Mouse (Mus musculus) lung, postnatal 36 days (tissue): ENCODE data around the gene Tulp2.
A peak's percentile ranks its signal among the peaks of the same experiment; 100 is the strongest.

Experiments used
- DNase-seq: peaks from one replicate; pipeline ENCODE4 v3.0.0; 2022; ENCODE audit warnings: mixed read lengths

Gene Tulp2

DNA sequence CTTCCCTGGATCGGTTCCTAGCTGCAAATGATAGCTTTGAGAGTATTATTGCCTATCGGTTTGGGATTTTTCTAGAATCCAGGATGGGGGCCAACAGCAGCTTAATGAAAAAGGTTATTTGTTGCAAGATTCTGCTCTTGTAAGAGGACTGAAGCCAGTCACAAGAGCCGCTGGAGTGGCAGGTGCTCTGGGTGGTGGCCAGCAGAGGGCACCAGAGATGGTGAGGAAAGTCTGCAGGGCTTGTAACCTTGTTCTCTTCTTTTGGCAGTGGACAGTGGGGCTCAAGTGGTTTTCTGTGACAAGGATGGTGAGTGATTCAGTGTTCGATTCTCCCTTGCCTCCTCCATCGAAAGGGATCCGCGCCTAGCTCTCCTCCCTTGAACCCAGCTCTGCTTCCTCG, 74.1 kb downstream of the Tulp2 start:
- DNase-seq, result peak; percentile 91

DNA sequence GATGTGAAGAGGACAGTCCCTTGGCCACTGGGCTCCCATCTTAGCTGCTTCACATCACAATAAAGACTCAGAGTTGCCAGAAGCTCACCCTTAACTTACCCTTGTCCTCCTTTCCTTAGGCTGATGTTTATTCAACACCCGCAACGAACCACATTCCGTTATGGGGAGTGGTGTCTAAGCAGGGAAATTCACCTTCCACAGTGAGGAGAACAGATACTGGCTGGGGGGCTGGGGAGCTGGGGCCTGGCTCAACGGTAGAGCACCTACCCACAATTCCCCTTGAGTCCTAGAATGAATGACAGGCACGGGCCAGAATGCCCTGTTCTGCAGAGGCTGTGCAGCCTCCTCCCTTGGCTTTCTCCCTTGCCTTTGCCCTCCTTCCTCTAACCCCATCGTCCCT, 77.2 kb downstream of the Tulp2 start:
- DNase-seq, result peak; percentile 52

DNA sequence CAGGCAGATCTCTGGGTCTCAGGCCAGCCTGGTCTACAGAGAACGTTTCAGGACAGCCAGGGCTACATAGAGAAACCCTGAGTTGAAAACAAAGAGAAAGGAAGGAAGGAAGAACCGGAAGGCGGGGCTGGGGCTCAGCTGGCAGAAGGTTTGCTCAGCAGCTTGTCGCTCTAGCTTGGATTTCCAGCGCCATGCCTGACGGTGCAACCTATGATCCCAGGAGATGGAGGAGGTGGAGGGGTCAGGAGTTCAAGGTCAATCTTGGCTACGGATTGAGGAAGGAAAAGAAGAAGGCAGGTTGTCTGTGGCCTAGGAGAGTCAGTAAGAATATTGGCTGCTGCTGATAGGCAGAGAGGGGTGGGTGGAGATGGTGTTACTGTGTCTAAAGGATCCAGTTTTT, 78.6 kb downstream of the Tulp2 start:
- no peak for DNase-seq

DNA sequence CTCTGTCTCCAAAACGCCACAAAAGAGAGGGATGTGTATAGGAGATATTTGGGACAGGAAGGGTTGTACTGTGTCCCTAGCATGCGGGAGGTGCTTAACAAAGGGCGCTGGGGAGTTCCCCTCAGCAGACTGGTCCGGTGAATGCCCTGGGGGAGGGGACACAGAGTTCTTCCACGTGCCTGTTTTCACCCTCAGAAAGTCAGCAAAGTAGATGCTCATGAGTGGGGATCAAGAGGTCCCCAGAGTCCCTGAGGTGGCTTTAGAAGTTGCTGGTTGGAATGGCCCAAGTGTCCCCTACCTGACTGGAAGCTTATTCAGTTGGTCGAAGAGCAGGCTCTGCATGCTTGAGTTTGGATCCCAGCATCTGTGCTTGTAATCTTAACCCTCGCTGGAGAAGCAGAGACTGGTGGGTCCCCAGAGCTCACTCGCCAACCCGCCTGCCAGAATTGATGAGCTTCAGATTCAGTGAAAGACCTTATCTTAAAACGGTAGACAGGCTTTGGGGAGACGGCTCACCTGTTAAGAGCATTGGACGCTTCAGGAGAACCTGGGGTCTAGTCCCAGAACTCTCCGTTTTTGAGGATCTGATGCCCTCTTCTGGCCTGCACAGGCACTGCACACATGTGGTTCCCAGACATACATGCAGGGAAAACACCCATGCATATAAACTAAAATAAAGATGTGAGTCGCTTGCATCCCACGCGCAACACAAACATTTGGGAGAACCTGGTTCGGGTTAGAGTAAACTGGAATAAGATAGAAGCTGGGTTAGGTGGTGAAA, 79.4 kb downstream of the Tulp2 start:
- peak; percentile 91 for DNase-seq

DNA sequence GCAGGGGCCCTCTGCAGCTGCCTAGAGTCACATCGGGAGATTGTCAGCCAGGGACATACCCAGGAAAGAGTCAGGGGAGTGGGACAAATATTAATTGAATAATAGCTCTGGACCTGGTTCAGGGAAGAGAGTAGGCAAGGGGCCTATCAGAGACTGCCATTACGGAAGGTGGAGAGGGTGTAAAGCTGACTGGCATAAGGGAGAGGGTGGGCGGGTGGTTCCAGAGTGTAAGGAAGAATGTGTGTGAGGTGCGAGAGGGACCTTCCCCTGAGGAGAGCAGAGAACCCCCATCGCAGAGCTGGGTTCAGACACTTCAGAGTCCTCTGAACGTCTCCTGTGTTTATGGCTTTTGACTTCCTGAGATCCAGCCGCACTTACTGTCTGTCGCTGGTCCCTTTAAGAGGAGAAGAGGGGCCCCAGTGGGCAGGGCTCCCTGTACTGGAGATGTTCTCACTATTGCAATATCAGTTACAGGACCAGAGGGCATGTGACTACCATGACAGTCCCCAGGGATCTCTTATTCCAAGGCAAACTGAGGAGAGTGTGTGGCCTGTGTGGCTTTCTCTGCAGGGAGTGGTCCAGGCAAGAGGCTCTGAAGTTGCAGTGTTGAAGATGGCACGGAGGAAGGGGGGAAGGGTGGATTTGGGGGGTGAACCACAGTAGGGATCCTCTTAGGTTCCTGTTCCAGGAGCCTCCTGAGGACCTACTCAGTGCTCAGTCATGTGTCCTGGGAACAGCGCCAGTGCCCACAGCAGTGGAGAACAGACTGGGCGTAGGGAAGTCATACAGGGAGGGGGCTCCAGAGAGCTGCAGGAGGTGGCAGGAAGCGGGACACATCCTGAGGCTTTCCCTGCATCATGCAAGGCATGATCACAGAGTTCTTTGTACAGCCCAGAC, 80.2 kb downstream of the Tulp2 start:
- peak; percentile 36 for DNase-seq

DNA sequence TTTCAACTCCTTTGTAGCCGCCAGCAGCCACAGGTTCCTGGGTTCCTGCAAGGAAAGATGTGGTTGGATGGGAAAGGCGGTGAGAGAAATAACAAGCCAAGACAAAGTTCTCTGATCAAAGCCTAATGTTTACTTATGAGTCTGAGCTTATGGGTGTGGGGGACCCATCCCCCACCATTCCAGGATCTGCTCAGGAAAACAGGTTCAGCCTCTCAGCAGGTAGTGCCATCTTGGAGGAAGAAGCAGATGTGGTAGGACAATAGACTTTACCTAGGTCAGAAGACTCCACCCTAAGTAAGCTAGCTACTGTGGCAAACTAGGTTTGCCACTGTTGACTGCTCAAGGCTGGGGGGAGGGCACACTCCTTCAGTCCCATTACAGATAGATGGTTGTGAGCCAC, 83.1 kb downstream of the Tulp2 start:
- DNase-seq, result no peak

DNA sequence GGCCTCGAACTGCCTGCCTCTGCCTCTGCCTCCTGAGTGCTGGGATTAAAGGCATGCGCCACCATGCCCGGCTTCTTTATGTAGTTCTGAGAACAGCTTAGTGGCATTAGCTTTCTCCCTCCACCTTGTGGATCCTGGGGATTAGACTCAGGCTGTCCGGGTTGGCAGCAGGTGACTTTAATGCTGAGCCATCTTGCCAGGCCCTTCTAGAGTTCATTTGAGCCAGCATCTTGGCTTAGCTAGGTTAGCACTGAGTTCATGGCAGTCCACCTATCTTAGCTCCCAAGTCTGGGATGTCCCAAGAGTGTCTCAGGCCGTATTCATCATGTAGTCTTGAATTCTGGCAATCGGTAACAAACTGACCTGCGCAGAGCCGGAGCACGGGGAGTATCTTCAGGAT, 83.8 kb downstream of the Tulp2 start:
- DNase-seq, result no peak

DNA sequence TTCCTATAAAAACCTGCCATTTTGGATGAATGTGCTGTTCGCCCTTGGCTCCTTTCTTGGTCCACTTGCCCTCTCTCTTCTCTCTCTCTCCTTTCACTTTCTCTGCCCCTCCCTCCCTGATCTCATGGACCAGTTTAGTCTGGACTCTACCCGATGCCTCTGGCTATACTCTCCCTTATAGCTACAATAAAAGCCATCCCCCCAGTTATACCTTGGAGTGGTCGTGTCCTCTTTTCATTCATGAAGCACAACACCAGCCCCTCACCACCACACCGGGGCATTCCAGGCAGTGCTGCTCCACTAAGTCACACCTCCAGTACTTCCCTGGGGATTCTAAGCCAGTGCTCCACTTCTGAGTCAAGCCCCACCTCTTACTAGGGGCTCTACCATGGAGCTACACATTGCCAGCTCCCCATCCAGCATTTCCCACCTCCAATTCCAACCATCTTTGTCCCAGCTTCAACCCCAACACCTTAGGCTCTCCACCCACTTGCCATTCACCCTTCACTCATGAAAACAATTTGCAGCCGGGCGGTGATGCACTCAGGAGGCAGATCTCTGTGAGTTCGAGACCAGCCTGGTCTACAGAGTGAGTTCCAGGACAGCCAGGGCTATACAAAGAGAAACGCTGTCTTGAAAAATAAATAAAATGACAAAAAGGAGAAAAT, 85.6 kb downstream of the Tulp2 start:
- no peak for DNase-seq

DNA sequence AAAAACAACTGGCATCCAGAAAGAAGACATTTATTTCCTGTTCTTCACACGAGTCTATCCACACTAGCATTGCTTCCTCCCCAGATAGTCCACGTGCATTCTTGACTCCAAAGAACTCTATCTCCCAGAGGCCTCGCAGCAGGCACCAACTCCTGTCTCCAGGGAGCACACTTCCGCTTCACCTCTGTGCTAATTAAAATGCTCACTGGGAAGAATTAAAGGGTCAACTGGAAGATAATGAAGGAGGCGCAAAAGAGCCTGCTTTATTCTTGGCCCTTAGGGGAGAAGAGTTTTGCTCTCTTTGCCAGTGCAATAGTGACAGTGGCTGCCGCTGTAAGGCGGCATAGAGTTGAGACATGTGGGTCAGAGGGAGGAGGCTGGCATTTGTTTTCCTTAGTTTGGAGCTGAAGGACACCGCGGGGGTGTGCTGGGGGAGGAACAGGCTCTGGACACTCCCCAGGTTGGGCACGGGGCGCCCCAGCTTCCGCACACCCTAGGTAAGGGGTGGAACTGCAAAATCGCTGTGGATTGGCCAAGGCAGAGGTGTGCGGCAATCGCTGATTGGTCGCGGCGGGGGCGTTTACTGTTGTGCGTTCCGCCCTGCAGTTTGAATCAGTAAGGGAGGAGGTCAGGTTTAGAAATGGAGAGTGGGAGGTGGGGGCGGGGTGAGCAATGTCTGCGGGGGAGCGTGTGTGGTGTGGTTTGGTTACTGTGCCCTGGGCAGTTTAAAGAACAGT, 86.3 kb downstream of the Tulp2 start:
- DNase-seq, result peak; percentile 98

DNA sequence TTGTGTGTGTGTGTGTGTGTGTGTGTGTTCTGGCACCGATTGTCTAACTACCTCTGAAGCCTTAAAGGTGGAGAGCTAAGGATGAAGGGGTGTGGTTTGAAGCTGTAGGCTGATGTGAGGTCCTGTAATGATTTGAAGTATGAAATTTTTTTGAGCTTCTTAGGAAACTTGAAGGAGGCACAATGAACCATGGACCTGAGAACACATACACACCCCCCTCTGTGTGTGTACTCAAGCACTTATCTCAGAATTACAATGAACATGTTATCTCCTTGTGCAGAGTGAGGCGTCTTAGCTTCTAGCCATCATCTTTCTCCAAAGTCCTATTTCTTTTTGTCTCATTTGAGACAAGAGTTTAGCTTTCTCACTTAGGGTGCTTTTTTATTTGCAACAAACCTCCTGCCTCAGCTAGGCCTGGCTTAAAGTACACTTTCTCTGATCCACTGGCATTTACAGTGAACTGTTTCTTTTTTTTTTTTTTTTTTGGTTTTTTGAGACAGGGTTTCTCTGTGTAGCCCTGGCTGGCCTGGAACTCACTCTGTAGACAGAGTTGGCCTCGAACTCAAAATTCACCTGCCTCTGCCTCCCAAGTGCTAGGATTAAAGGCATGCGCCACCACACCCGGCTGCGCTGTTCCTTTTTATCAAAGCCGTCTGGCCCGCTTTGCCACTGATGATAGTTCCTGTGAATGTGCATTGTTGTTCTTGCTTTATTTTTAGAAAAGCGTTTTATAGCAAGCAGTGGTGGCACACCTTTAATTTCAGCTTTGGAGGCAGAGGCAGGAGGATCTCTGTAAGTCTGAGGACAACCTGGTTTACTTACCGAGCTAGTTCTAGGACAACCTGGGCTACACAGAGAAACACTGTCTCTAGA, 87.2 kb downstream of the Tulp2 start:
- peak; percentile 25 for DNase-seq

DNA sequence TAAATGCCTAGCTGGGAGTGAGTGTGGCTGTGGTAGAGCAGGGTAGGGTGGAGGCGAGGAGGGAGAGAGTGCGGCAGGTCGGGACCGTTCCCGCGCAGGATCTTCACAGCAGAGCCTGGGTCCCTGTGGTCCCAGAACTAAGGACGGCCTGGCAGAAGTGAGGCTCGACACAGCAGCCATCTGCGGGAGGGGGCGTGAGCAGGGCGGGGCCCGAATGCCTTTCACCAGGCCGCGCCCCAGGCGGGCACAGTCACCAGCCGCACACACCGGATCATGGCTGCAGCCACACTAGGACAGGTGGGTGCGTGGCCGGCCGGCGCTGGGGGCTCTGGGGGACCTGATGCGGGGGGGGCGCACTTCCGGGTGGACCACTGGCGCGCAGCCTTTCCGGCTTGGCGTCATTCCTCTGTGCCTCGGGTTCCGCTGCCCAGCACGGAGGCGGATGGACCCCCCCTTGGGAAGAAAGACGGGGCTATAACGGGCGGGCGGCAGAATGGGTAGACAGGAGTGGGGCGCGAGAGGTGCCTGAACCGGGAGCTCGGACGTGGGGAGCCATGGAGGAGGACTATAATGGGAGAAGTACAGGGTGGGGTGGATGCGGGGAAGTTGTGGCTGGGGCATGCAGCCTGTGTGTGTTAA, 88.5 kb downstream of the Tulp2 start, which contains the start of gene Bcat2:
TSS of gene Bcat2 (plus strand) at position 51 of the 639 bp plus-strand sequence.
- peak; percentile 92 for DNase-seq

DNA sequence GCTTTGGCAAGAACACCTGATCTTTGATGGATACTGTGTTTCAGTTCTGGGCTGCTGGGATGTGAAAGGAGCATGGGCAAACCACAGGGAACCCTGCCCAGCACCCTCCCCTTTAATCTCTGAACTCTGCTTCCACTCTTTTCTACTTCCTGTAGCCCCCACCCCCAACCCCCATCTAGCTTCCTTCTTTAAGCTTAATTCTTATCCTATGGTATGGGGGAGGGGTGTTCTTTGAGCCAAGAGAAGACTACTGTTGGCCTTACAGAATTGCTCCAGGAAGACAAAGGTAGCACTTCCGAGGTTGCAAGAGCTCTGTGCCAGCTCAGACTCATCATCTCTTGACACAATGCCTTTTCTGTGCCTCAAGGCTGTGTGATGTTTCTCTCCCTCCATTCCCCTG, 90.3 kb downstream of the Tulp2 start:
- no peak for DNase-seq
